Mouse (Mus musculus) limb, embryonic 11.5 days (tissue): ENCODE results near the gene Chmp2b. TPM values are rescaled to one million over a fixed set of nuclear protein-coding genes. Genes with fewer than 3 reads are reported as not detected.
A peak's percentile ranks its signal among the peaks of the same experiment; 100 is the strongest.

ENCODE experiments used
- ATAC-seq: fragments of 200-750 bp; cut with Nextera tagmentation; 2 replicates; pipeline ENCODE4 v1.8.0; 2017; ENCODE audit warnings: low read depth; ENCODE audit not compliant: insufficient number of reproducible peaks, low FRiP score, low TSS enrichment
- DNase-seq: peaks from one replicate; pipeline ENCODE4 v3.0.0-alpha.2; 2015; ENCODE audit warnings: low spot score
- H3K27ac ChIP-seq: fragments of 300-500 bp; sonication (generic); replicated peaks from 2 replicates; pipeline ENCODE4 v1.5.1; 2014; ENCODE audit warnings: low read depth, mild to moderate bottlenecking, low read length
- H3K27me3 ChIP-seq: fragments of 300-500 bp; sonication (generic); 2 replicates; pipeline ENCODE4 v1.6.1; 2014; ENCODE audit warnings: mild to moderate bottlenecking, low read length, mixed read lengths; ENCODE audit not compliant: control insufficient read depth, insufficient read depth
- H3K36me3 ChIP-seq: fragments of 300-500 bp; sonication (generic); 2 replicates; pipeline ENCODE4 v1.6.1; 2014; ENCODE audit warnings: mild to moderate bottlenecking, low read length, moderate library complexity, mixed read lengths; ENCODE audit not compliant: control insufficient read depth, insufficient read depth
- H3K4me1 ChIP-seq: fragments of 300-500 bp; sonication (generic); 2 replicates; pipeline ENCODE4 v1.6.1; 2014; ENCODE audit warnings: low read length, mixed read lengths; ENCODE audit not compliant: control insufficient read depth, insufficient read depth
- H3K4me2 ChIP-seq: fragments of 300-500 bp; sonication (generic); 2 replicates; pipeline ENCODE4 v1.6.1; 2014; ENCODE audit warnings: low read depth, mild to moderate bottlenecking, moderate library complexity; ENCODE audit not compliant: severe bottlenecking
- H3K4me3 ChIP-seq: fragments of 300-500 bp; sonication (generic); 2 replicates; pipeline ENCODE4 v1.5.1; 2014; ENCODE audit warnings: low read depth, low read length
- H3K9ac ChIP-seq: fragments of 300-500 bp; sonication (generic); 2 replicates; pipeline ENCODE4 v1.6.1; 2014; ENCODE audit warnings: mild to moderate bottlenecking, low read length
- H3K9me3 ChIP-seq: fragments of 300-500 bp; sonication (generic); 2 replicates; pipeline ENCODE4 v1.6.1; 2016; ENCODE audit warnings: low read length; ENCODE audit not compliant: control insufficient read depth
- WGBS: fragments of 180-500 bp; shearing (Covaris S2); extraction: QIAGEN DNeasy Blood & Tissue Kit; methylation state at CpG from one replicate; pipeline ENCODE4 v1.1.7; 2014; 5-methylcytosine and 5-hydroxymethylcytosine counted together
- polyA plus RNA-seq: library from polyadenylated mRNA; unstranded; fragments of >200 nt; fragmentation: Nextera tagmentation; extraction: Ambion mirVana; gene quantifications from 2 replicates; pipeline ENCODE4 v1.2.1, GENCODE M21; 2014

The Chmp2b gene
- polyA plus RNA-seq, 1 experiment from 2014 or later = 72.0 TPM

DNA sequence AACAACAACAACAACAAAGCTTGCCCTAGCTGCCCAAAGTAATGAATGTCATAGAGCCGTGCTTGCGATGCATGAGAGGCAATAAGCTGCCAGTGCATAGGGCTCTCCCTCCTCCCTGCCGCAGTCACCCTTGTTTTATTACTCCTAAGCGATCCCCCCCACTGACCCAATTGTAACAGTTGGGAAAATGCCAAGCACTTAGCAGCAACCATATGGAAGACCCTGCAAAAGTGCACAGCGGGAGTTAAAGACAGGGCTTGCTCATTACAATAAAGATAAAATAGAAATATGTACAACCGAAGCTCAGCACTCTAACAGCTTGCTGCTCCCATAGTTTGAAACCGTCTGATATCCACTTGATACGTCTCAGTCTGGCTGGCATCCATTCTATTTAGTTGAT lies 1.8 kb upstream of the Chmp2b start:
- H3K27me3 ChIP-seq = no peaks in the 10 kb centered on the region
- no peak overlapping the region for H3K27ac ChIP-seq
- H3K4me2 ChIP-seq = no peak overlapping the region
- no peaks in the 10 kb centered on the region for H3K36me3 ChIP-seq
- no peak overlapping the region for H3K4me3 ChIP-seq
- H3K9ac ChIP-seq = no peak overlapping the region
- H3K4me1 ChIP-seq = no peaks in the 10 kb centered on the region
- H3K9me3 ChIP-seq = no peaks in the 10 kb centered on the region
- WGBS = 52% methylated on average over 8 of the region's 8 CpGs
- ATAC-seq (no peak), DNase-seq (no peak)

- no peak overlapping the region for H3K27ac ChIP-seq
- H3K36me3 ChIP-seq = no peaks in the 10 kb centered on the region
- H3K4me1 ChIP-seq = no peaks in the 10 kb centered on the region
- peak overlapping the region; percentile 89 for H3K4me3 ChIP-seq
- peak overlapping the region; percentile 75 for H3K4me2 ChIP-seq
- no peak for DNase-seq
- 0% methylated on average over 10 of the region's 10 CpGs for WGBS
- no peaks in the 10 kb centered on the region for H3K27me3 ChIP-seq
- H3K9me3 ChIP-seq = no peaks in the 10 kb centered on the region
- H3K9ac ChIP-seq = peak overlapping the region; percentile 89
- peak; percentile 60 for ATAC-seq
These were observed 309 bp upstream of the Chmp2b start for GRCm38 (mm10) chr16:65562864-65563206.

- WGBS = 21% methylated on average over 8 of the region's 8 CpGs
- ATAC-seq (0 out of 2 replicates have a peak, but pooled peaks have one; percentile 29), DNase-seq (peak; percentile 43)
These were observed 1.2 kb downstream of the Chmp2b start for GRCm38 (mm10) chr16:65560996-65561962.

DNA sequence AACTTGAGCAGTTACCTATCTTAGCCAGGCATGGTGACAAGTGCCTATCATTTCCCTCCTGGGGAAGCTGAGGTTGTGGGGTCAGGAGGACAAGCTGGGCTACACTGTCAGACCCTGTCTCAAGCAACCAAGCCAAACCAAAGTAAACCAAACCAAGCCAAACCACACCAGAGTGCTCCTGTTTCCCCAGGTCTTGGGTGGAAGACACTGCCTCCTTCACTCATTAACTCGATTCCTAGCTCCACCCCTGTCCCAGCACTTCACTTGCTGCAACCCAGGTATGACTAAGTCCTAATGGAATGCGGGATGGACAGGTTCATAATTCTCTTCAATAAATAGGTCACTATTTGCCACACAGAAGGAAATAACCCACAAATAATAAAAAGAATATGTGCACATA lies 2.9 kb downstream of the Chmp2b start:
- H3K4me1 ChIP-seq = no peaks in the 10 kb centered on the region
- no peak overlapping the region for H3K4me3 ChIP-seq
- 79% methylated on average over 2 of the region's 2 CpGs for WGBS
- no peaks in the 10 kb centered on the region for H3K9me3 ChIP-seq
- no peak overlapping the region for H3K27ac ChIP-seq
- DNase-seq (no peak), ATAC-seq (no peak)
- no peak overlapping the region for H3K9ac ChIP-seq
- H3K36me3 ChIP-seq = no peaks in the 10 kb centered on the region
- H3K4me2 ChIP-seq = no peak overlapping the region
- H3K27me3 ChIP-seq = no peaks in the 10 kb centered on the region

More at GRCm38 (mm10) chr16:65560996-65561962, 1.2 kb downstream of the Chmp2b start:
- H3K27me3 ChIP-seq = no peaks in the 10 kb centered on the region
- H3K9ac ChIP-seq = peak overlapping the region; percentile 89
- peak overlapping the region; percentile 89 for H3K4me3 ChIP-seq
- peak overlapping the region; percentile 75 for H3K4me2 ChIP-seq
- H3K27ac ChIP-seq = no peak overlapping the region
- no peaks in the 10 kb centered on the region for H3K9me3 ChIP-seq
- H3K4me1 ChIP-seq = no peaks in the 10 kb centered on the region
- no peaks in the 10 kb centered on the region for H3K36me3 ChIP-seq

- H3K27me3 ChIP-seq = no peaks in the 10 kb centered on the region
- no peak overlapping the region for H3K4me3 ChIP-seq
- H3K4me2 ChIP-seq = no peak overlapping the region
- DNase-seq (no peak), ATAC-seq (no peak)
- H3K9me3 ChIP-seq = no peaks in the 10 kb centered on the region
- no peaks in the 10 kb centered on the region for H3K4me1 ChIP-seq
- H3K9ac ChIP-seq = no peak overlapping the region
- no peaks in the 10 kb centered on the region for H3K36me3 ChIP-seq
- whole genome bisulfite sequencing = 82% methylated on average over 5 of the region's 5 CpGs
- H3K27ac ChIP-seq = no peak overlapping the region
These were observed 5.2 kb downstream of the Chmp2b start for GRCm38 (mm10) chr16:65557369-65557768.

DNA sequence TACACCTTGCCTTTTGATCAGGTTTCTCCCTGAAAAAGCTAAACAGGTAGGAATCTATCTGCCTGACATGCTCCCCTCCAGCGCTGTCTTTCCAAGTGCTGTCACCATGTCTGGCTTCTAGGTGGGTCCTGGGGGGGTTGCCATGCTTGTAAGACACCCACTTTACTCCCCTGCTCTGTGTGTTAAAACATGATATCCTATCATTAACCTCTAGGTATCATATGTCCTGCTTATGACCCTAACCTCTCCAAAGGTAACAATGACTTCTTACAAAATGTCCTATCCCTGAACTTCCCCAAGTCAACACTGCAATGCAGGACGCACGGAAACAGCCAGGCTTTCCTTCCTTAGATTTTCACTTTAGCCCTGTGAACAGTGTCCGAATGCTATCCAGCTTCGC lies 8.3 kb downstream of the Chmp2b start:
- no peak overlapping the region for H3K4me2 ChIP-seq
- no peaks in the 10 kb centered on the region for H3K27me3 ChIP-seq
- no peaks in the 10 kb centered on the region for H3K4me1 ChIP-seq
- DNase-seq = no peak
- H3K9ac ChIP-seq = no peak overlapping the region
- H3K4me3 ChIP-seq = no peak overlapping the region
- 88% methylated on average over 5 of the region's 5 CpGs for WGBS
- no peaks in the 10 kb centered on the region for H3K9me3 ChIP-seq
- H3K27ac ChIP-seq = no peak overlapping the region
- no peak for ATAC-seq
- H3K36me3 ChIP-seq = no peaks in the 10 kb centered on the region

GRCm38 (mm10) chr16:65550814-65551213 lies 11.7 kb downstream of the Chmp2b start:
- H3K4me3 ChIP-seq = no peak overlapping the region
- H3K27me3 ChIP-seq = no peaks in the 10 kb centered on the region
- WGBS = 71% methylated on average over 13 of the region's 13 CpGs
- H3K4me2 ChIP-seq = no peak overlapping the region
- H3K9ac ChIP-seq = no peak overlapping the region
- H3K9me3 ChIP-seq = no peaks in the 10 kb centered on the region
- H3K27ac ChIP-seq = no peak overlapping the region
- DNase-seq (no peak), ATAC-seq (no peak)
- H3K36me3 ChIP-seq = no peaks in the 10 kb centered on the region
- no peaks in the 10 kb centered on the region for H3K4me1 ChIP-seq

- ATAC-seq (no peak), DNase-seq (no peak)
- no peaks in the 10 kb centered on the region for H3K27me3 ChIP-seq
- no peaks in the 10 kb centered on the region for H3K9me3 ChIP-seq
- H3K36me3 ChIP-seq = no peaks in the 10 kb centered on the region
- no peak overlapping the region for H3K4me2 ChIP-seq
- WGBS = 93% methylated on average over 7 of the region's 7 CpGs
- no peaks in the 10 kb centered on the region for H3K4me1 ChIP-seq
- no peak overlapping the region for H3K27ac ChIP-seq
- H3K9ac ChIP-seq = no peak overlapping the region
- H3K4me3 ChIP-seq = no peak overlapping the region
These were observed 13.6 kb downstream of the Chmp2b start for GRCm38 (mm10) chr16:65548960-65549359.
